Mouse (Mus musculus): ENCODE measurements around the gene Peli1.

DNA sequence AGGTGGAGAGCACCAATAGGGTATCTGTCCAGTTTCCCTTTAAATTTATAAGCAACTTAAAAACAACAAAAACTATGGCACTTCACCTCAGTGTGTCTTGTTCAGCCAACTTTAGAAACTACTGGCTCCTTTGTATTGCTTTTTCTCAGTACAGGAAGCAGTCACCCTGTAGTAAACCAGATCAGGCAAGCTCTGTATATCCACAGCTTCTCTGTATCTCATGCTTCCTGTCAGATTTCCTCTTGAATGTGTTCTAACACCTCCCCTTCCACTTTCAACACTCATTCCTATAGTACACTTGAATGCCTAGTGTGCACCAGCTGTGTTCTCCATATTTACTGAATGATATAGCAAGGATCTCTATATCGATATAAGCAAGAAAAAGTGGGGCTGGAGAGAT lies 60.6 kb downstream of the Peli1 start:
- TF ChIP-seq EP300 (IDR thresholded peaks at IDR 0.05; ENCODE audit: low read depth): no peak
- no peak for TF ChIP-seq CTCF (IDR thresholded peaks at IDR 0.05; ENCODE audit: low read depth)
